Mouse (Mus musculus) embryonic facial prominence, embryonic 15.5 days (tissue): Measurements from ENCODE around the gene 1700013H16Rik. TPM values are rescaled to one million over a fixed set of nuclear protein-coding genes. Genes with fewer than 3 reads are reported as not detected.

Experiments
- ATAC-seq: fragments of 200-750 bp; cut with Nextera tagmentation; 2 replicates; pipeline ENCODE4 v1.8.0; 2017; ENCODE audit warnings: low read depth, moderate TSS enrichment; ENCODE audit not compliant: insufficient number of reproducible peaks, low FRiP score, low TSS enrichment
- H3K27ac ChIP-seq: fragments of 300-500 bp; sonication (generic); replicated peaks from 2 replicates; pipeline ENCODE4 v1.5.1; 2015; ENCODE audit warnings: mild to moderate bottlenecking, inconsistent platforms
- H3K27me3 ChIP-seq: fragments of 300-500 bp; sonication (generic); 2 replicates; pipeline ENCODE4 v1.6.1; 2015; ENCODE audit warnings: inconsistent platforms
- H3K36me3 ChIP-seq: fragments of 300-500 bp; sonication (generic); 2 replicates; pipeline ENCODE4 v1.6.1; 2015; ENCODE audit warnings: mild to moderate bottlenecking, inconsistent platforms
- H3K4me1 ChIP-seq: fragments of 300-500 bp; sonication (generic); 2 replicates; pipeline ENCODE4 v1.6.1; 2015; ENCODE audit warnings: inconsistent platforms
- H3K4me2 ChIP-seq: fragments of 300-500 bp; sonication (generic); replicated peaks from 2 replicates; pipeline ENCODE4 v1.6.1; 2015; ENCODE audit warnings: mild to moderate bottlenecking, inconsistent platforms
- H3K4me3 ChIP-seq: fragments of 300-500 bp; sonication (generic); replicated peaks from 2 replicates; pipeline ENCODE4 v1.5.1; 2015; ENCODE audit warnings: mild to moderate bottlenecking, inconsistent platforms
- H3K9ac ChIP-seq: fragments of 300-500 bp; sonication (generic); 2 replicates; pipeline ENCODE4 v1.6.1; 2015; ENCODE audit warnings: inconsistent platforms
- H3K9me3 ChIP-seq: fragments of 300-500 bp; sonication (generic); replicated peaks from 2 replicates; pipeline ENCODE4 v1.6.1; 2016; ENCODE audit warnings: inconsistent platforms
- WGBS: fragments of 180-500 bp; shearing (Covaris S2); methylation state at CpG from one replicate; pipeline ENCODE4 v1.1.7; 2015; 5-methylcytosine and 5-hydroxymethylcytosine counted together
- polyA plus RNA-seq: library from polyadenylated mRNA; unstranded; fragments of >200 nt; fragmentation: Nextera tagmentation; extraction: Ambion mirVana; gene quantifications from 2 replicates; pipeline ENCODE4 v1.2.1, GENCODE M21; 2015

The 1700013H16Rik gene
- polyA plus RNA-seq, 1 experiment from 2014 or later: not detected

- Histone ChIP-seq H3K36me3 (no peaks in the 10 kb centered on the region), H3K27ac (no peak overlapping the region), H3K9me3 (no peaks in the 10 kb centered on the region), H3K4me3 (no peak overlapping the region), H3K9ac (no peak overlapping the region), H3K4me1 (no peaks in the 10 kb centered on the region), H3K4me2 (no peak overlapping the region), H3K27me3 (no peaks in the 10 kb centered on the region)
- WGBS: 79% methylated on average over 9 of the region's 9 CpGs
- ATAC-seq: no peak
Measured at GRCm38 (mm10) chrX:53694008-53694777, 63.4 kb downstream of the 1700013H16Rik start.

GRCm38 (mm10) chrX:53693141-53693540 is 64.5 kb downstream of the 1700013H16Rik start:
- H3K27me3 ChIP-seq: no peaks in the 10 kb centered on the region
- H3K9ac ChIP-seq: no peak overlapping the region
- no peaks in the 10 kb centered on the region for H3K36me3 ChIP-seq
- no peaks in the 10 kb centered on the region for H3K4me1 ChIP-seq
- WGBS: 71% methylated on average over 2 of the region's 2 CpGs
- ATAC-seq: no peak
- no peak overlapping the region for H3K27ac ChIP-seq
- H3K9me3 ChIP-seq: no peaks in the 10 kb centered on the region
- H3K4me2 ChIP-seq: no peak overlapping the region
- no peak overlapping the region for H3K4me3 ChIP-seq

Other genes with a start within 250 kb of the 1700013H16Rik start
- 52.2 and 53.9 TPM in 2 replicates for gene Rtl8c, start 149.8 kb downstream of the 1700013H16Rik start, polyA plus RNA-seq
- not detected in 2 replicates for gene Gm14597, start 148.9 kb downstream of the 1700013H16Rik start, polyA plus RNA-seq
- 70.3 and 77.3 TPM in 2 replicates for gene Rtl8a, start 114.1 kb downstream of the 1700013H16Rik start, polyA plus RNA-seq
- gene Rtl8b, start 87.4 kb downstream of the 1700013H16Rik start, polyA plus RNA-seq: 58.7 and 62.4 TPM in 2 replicates
- 0.23 and 0.50 TPM in 2 replicates for gene 4930502E18Rik, start 33.0 kb downstream of the 1700013H16Rik start, polyA plus RNA-seq
- not detected in 2 replicates for gene Zfp36l3, start 18.6 kb upstream of the 1700013H16Rik start, polyA plus RNA-seq
- 2.0 and 2.6 TPM in 2 replicates for gene Xlr, start 39.9 kb upstream of the 1700013H16Rik start, polyA plus RNA-seq